Mouse (Mus musculus) liver, embryonic 13.5 days (tissue): ENCODE measurements around the gene Pdik1l. TPM values are rescaled to one million over a fixed set of nuclear protein-coding genes. Genes with fewer than 3 reads are reported as not detected.

Source experiments
- ATAC-seq: fragments of 200-750 bp; cut with Nextera tagmentation; 2 replicates; pipeline ENCODE4 v1.8.0; 2017; ENCODE audit warnings: low read depth, mild to moderate bottlenecking, moderate number of reproducible peaks, moderate library complexity
- DNase-seq: peaks from one replicate; pipeline ENCODE4 v3.0.0; 2022
- H3K27ac ChIP-seq: fragments of 300-500 bp; sonication (generic); 2 replicates; pipeline ENCODE4 v1.5.1; 2015; ENCODE audit warnings: moderate library complexity, mild to moderate bottlenecking, inconsistent platforms
- H3K27me3 ChIP-seq: fragments of 300-500 bp; sonication (generic); 2 replicates; pipeline ENCODE4 v1.6.1; 2015; ENCODE audit warnings: mild to moderate bottlenecking, inconsistent platforms
- H3K36me3 ChIP-seq: fragments of 300-500 bp; sonication (generic); 2 replicates; pipeline ENCODE4 v1.6.1; 2015; ENCODE audit warnings: mild to moderate bottlenecking, inconsistent platforms
- H3K4me1 ChIP-seq: fragments of 300-500 bp; sonication (generic); replicated peaks from 2 replicates; pipeline ENCODE4 v1.6.1; 2015; ENCODE audit warnings: inconsistent platforms
- H3K4me2 ChIP-seq: fragments of 300-500 bp; sonication (generic); 2 replicates; pipeline ENCODE4 v1.6.1; 2015; ENCODE audit warnings: inconsistent platforms, mild to moderate bottlenecking, moderate library complexity
- H3K4me3 ChIP-seq: fragments of 300-500 bp; sonication (generic); replicated peaks from 2 replicates; pipeline ENCODE4 v1.5.1; 2015; ENCODE audit warnings: mild to moderate bottlenecking, inconsistent platforms
- H3K9ac ChIP-seq: fragments of 300-500 bp; sonication (generic); 2 replicates; pipeline ENCODE4 v1.6.1; 2015; ENCODE audit warnings: mild to moderate bottlenecking, inconsistent platforms
- H3K9me3 ChIP-seq: fragments of 300-500 bp; sonication (generic); replicated peaks from 2 replicates; pipeline ENCODE4 v1.6.1; 2016; ENCODE audit warnings: inconsistent platforms
- whole genome bisulfite sequencing: fragments of 180-500 bp; shearing (Covaris S2); methylation state at CpG from one replicate; pipeline ENCODE4 v1.1.7; 2015; ENCODE audit not compliant: insufficient replicate concordance; 5-methylcytosine and 5-hydroxymethylcytosine counted together
- polyA plus RNA-seq: library from polyadenylated mRNA; unstranded; fragments of >200 nt; fragmentation: Nextera tagmentation; extraction: Ambion mirVana; gene quantifications from 2 replicates; pipeline ENCODE4 v1.2.1, GENCODE M21; 2015

The Pdik1l gene
- 12.3 and 15.7 TPM in 2 replicates for polyA plus RNA-seq

GRCm38 (mm10) chr4:134287575-134288025, at the start of gene Pdik1l:
Pdik1l (minus strand) TSS chr4:134287895.
- under 1% methylated on average over 43 of the region's 43 CpGs for WGBS
- H3K9ac ChIP-seq, result peak within 1 kb of the TSS; percentile 99
- H3K27ac ChIP-seq, result peak within 1 kb of the TSS; percentile 99
- peaks cover 22% of the 10 kb centered on the region for H3K36me3 ChIP-seq
- peaks cover 3% of the 10 kb centered on the region; the same call in 1 of the 2 replicates for H3K27me3 ChIP-seq
- DNase-seq (peak; percentile 78), ATAC-seq (peak; percentile 72)
- peak within 1 kb of the TSS; percentile 94 for H3K4me2 ChIP-seq
- H3K9me3 ChIP-seq, result no peaks in the 10 kb centered on the region
- H3K4me3 ChIP-seq, result peak within 1 kb of the TSS; percentile 100
- H3K4me1 ChIP-seq, result peaks cover 47% of the 10 kb centered on the region

DNA sequence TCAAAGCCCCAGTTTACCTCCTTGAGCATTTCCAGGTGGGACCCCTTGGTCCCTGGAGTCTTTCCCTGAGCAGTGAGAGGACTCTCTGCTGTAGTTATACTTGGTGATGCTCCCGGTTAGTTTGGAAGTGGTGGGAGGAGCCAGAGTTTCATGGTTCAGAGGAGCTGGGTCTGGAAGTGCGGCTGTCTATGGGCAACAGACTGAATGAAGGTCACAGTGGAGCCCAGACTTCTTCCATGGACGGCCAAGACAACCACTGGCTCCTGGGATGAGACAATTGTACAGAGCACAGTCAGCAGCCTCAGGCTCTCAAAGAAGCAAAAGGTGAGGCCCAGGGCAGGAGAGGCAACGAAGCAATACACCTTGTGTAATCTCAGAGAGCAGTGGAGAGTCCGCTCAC, 42.6 kb upstream of the Pdik1l start:
- DNase-seq (no peak), ATAC-seq (no peak)
- Histone ChIP-seq H3K4me1 (no peaks in the 10 kb centered on the region), H3K36me3 (no peaks in the 10 kb centered on the region), H3K4me2 (no peak overlapping the region), H3K27ac (no peak overlapping the region), H3K9ac (no peak overlapping the region), H3K27me3 (no peaks in the 10 kb centered on the region), H3K9me3 (no peaks in the 10 kb centered on the region), H3K4me3 (no peak overlapping the region)
- WGBS, result 52% methylated on average over 5 of the region's 5 CpGs

DNA sequence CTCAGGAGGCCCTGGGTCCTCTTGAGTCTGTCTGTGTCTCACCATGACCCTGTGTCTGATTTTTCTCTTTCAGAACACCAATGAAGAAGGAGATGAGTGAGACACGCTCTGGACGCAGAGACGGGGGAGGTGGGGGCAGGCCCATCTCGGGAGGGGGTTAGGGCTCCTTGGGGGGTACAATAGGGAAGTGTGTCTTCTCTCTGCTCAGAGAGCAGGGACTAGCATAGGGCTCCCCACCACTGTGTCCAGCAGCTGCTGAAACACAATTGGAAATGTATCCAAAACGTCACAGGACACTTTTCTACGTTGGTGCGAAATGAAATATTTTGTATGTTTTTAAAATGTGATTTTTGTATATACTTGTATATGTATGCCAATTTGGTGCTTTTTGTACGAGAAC, 41.1 kb upstream of the Pdik1l start:
- Histone ChIP-seq H3K4me2 (no peak overlapping the region), H3K36me3 (no peaks in the 10 kb centered on the region), H3K4me3 (no peak overlapping the region), H3K9ac (no peak overlapping the region), H3K27ac (no peak overlapping the region), H3K27me3 (no peaks in the 10 kb centered on the region), H3K4me1 (no peaks in the 10 kb centered on the region), H3K9me3 (no peaks in the 10 kb centered on the region)
- DNase-seq (no peak), ATAC-seq (no peak)
- 57% methylated on average over 8 of the region's 8 CpGs for WGBS

DNA sequence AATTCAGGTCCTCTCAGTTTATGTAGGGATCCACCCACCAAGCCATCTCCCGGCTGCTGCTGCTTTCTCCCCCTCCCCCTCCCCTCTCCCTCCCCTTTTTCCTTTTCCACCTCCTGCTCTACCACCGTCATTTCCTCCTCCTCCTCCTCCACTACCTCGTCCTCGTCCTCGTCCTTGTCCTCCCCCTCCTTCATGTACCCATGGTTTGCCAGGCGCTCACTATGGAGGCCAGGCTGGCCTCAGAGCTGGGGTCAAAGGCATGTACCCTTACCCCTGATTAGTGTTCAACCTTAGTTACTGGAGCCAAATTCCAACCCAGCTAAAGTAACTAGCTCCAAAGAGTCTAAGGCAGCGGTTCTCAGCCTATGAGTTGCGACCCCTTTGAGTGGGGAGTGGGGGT, 40.5 kb upstream of the Pdik1l start:
- no peak overlapping the region for H3K4me3 ChIP-seq
- H3K9ac ChIP-seq, result no peak overlapping the region
- H3K27ac ChIP-seq, result no peak overlapping the region
- H3K4me1 ChIP-seq, result no peaks in the 10 kb centered on the region
- no peaks in the 10 kb centered on the region for H3K36me3 ChIP-seq
- H3K4me2 ChIP-seq, result no peak overlapping the region
- WGBS, result 36% methylated on average over 8 of the region's 8 CpGs
- no peaks in the 10 kb centered on the region for H3K9me3 ChIP-seq
- ATAC-seq, result no peak
- DNase-seq, result no peak
- no peaks in the 10 kb centered on the region for H3K27me3 ChIP-seq

DNA sequence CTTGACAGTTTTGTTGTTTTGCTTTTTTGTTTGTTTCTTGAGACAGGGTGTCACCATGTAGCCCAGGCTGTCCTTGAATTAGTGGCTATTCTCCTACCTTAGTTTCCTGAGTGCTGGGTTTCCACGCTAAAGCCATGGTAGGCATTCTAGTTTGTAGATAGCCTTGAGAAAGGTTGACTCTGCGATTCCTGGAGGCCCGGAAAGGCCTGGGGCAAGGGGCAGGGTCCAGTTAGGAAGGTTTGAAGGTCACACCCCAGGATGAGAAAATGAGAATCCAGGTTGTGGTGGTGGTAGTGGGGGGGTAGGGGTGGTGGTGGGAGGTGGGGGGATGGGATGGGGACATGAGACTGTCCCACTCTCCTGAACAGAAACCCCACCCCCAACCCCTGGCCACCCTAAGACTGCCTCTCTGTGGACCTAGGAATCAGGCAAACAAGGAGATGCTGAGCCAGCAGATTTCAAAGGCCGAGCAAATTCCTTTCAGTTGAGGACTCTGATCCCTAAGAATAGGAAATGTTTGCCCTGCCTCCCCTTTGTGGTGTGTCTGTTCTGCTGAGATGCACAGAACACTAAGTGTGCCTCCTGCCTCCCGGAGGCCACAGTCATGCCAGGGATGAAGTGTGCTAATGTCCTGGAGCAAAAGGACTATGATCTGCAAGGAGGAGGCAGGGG, 39.3 kb upstream of the Pdik1l start:
- Histone ChIP-seq H3K27ac (no peak overlapping the region), H3K4me2 (no peak overlapping the region), H3K27me3 (no peaks in the 10 kb centered on the region), H3K9me3 (no peaks in the 10 kb centered on the region), H3K4me1 (no peaks in the 10 kb centered on the region), H3K9ac (no peak overlapping the region), H3K4me3 (no peak overlapping the region), H3K36me3 (no peaks in the 10 kb centered on the region)
- 52% methylated on average over 5 of the region's 5 CpGs for WGBS
- DNase-seq, result no peak
- ATAC-seq, result no peak

- Histone ChIP-seq H3K4me2 (no peak overlapping the region), H3K36me3 (no peaks in the 10 kb centered on the region), H3K4me3 (no peak overlapping the region), H3K4me1 (no peaks in the 10 kb centered on the region), H3K27me3 (no peaks in the 10 kb centered on the region), H3K27ac (no peak overlapping the region), H3K9me3 (no peaks in the 10 kb centered on the region), H3K9ac (no peak overlapping the region)
- ATAC-seq (no peak), DNase-seq (no peak)
- 40% methylated on average over 5 of the region's 5 CpGs for WGBS
Observed at GRCm38 (mm10) chr4:134324655-134325054, 37.0 kb upstream of the Pdik1l start.

GRCm38 (mm10) chr4:134321524-134321923, 33.8 kb upstream of the Pdik1l start:
- DNase-seq (no peak), ATAC-seq (no peak)
- Histone ChIP-seq H3K27me3 (0 out of 2 replicates have a peak, but pooled peaks cover under 1% of the 10 kb centered on the region), H3K4me1 (no peaks in the 10 kb centered on the region), H3K27ac (no peak overlapping the region), H3K4me3 (no peak overlapping the region), H3K9ac (no peak overlapping the region), H3K9me3 (no peaks in the 10 kb centered on the region), H3K4me2 (no peak overlapping the region), H3K36me3 (no peaks in the 10 kb centered on the region)
- WGBS, result 36% methylated on average over 3 of the region's 3 CpGs

GRCm38 (mm10) chr4:134319674-134320073, 32.0 kb upstream of the Pdik1l start:
- Histone ChIP-seq H3K27ac (no peak overlapping the region), H3K36me3 (no peaks in the 10 kb centered on the region), H3K9ac (no peak overlapping the region), H3K4me3 (no peak overlapping the region), H3K9me3 (no peaks in the 10 kb centered on the region), H3K4me1 (no peaks in the 10 kb centered on the region), H3K27me3 (0 out of 2 replicates have a peak, but pooled peaks cover 7% of the 10 kb centered on the region), H3K4me2 (no peak overlapping the region)
- 61% methylated on average over 5 of the region's 5 CpGs for WGBS
- ATAC-seq (no peak), DNase-seq (no peak)

GRCm38 (mm10) chr4:134319074-134319473, 31.4 kb upstream of the Pdik1l start:
- ATAC-seq, result no peak
- no peaks in the 10 kb centered on the region for H3K36me3 ChIP-seq
- H3K27me3 ChIP-seq, result 0 out of 2 replicates have a peak, but pooled peaks cover 7% of the 10 kb centered on the region
- H3K4me1 ChIP-seq, result no peaks in the 10 kb centered on the region
- DNase-seq, result no peak
- no peak overlapping the region for H3K4me3 ChIP-seq
- H3K9ac ChIP-seq, result no peak overlapping the region
- H3K4me2 ChIP-seq, result no peak overlapping the region
- WGBS, result 68% methylated on average over 5 of the region's 5 CpGs
- H3K27ac ChIP-seq, result no peak overlapping the region
- no peaks in the 10 kb centered on the region for H3K9me3 ChIP-seq

GRCm38 (mm10) chr4:134316390-134316789, 28.7 kb upstream of the Pdik1l start:
- H3K4me3 ChIP-seq, result no peak overlapping the region
- H3K4me1 ChIP-seq, result no peaks in the 10 kb centered on the region
- no peak overlapping the region for H3K4me2 ChIP-seq
- no peak overlapping the region for H3K9ac ChIP-seq
- 40% methylated on average over 16 of the region's 16 CpGs for WGBS
- 0 out of 2 replicates have a peak, but pooled peaks cover 7% of the 10 kb centered on the region for H3K27me3 ChIP-seq
- DNase-seq (no peak), ATAC-seq (no peak)
- H3K36me3 ChIP-seq, result no peaks in the 10 kb centered on the region
- H3K27ac ChIP-seq, result no peak overlapping the region
- peaks cover 5% of the 10 kb centered on the region for H3K9me3 ChIP-seq

DNA sequence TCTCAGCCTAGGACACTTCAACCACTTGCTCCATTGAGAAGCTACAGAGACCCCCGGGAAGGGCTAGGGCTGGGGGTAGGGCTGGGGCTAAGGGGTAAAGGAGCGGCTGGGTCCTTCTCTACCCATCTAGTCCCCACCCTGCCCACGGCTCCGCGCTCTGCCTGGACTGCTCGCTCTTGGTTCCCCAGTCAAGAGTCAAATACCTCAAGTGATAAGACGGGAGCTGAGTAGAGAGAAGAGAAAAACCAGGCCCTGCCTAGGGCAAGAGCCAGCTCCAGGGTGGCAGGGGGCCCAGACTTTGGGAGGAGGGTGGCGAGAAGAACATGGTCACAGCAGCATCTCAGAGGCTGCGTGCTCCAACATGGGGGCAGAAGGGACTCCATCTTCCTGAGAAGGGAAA, 27.8 kb upstream of the Pdik1l start:
- Histone ChIP-seq H3K4me3 (no peak overlapping the region), H3K9me3 (peaks cover 5% of the 10 kb centered on the region), H3K36me3 (no peaks in the 10 kb centered on the region), H3K4me1 (no peaks in the 10 kb centered on the region), H3K27me3 (0 out of 2 replicates have a peak, but pooled peaks cover 7% of the 10 kb centered on the region), H3K27ac (no peak overlapping the region), H3K4me2 (no peak overlapping the region), H3K9ac (no peak overlapping the region)
- WGBS, result 49% methylated on average over 9 of the region's 9 CpGs
- DNase-seq (no peak), ATAC-seq (no peak)

DNA sequence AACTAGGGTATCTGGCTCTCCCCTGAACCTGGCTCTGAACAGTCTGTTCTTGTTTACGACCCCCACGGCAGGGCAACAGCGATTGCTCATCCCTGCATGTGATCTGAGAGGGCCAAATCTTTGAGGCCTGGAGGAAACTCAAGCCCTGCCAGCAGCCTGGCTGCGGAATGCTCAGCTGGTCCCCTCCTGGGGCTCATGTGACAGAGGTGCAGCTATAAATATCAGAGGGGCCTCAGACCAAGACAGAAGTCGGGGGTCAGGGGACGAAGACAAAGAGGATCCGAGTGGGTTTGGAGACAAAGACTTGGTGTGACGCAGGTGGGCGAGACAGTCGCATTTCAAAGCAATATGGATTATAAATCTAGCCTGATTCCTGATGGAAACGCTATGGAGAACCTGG, 27.2 kb upstream of the Pdik1l start, which contains the start of gene Trim63:
TSS of gene Trim63 (plus strand) at position 245 of the 400 bp plus-strand sequence.
- Histone ChIP-seq H3K27ac (no peak within 1 kb of the TSS), H3K27me3 (0 out of 2 replicates have a peak, but pooled peaks cover 7% of the 10 kb centered on the region), H3K36me3 (no peaks in the 10 kb centered on the region), H3K4me1 (no peaks in the 10 kb centered on the region), H3K9ac (no peak within 1 kb of the TSS), H3K4me2 (no peak within 1 kb of the TSS), H3K9me3 (peaks cover 5% of the 10 kb centered on the region), H3K4me3 (no peak within 1 kb of the TSS)
- ATAC-seq (no peak), DNase-seq (no peak)
- 32% methylated on average over 11 of the region's 11 CpGs for WGBS
